Mouse (Mus musculus): Measurements from ENCODE around the gene Gm17720.
"Not testable (repeated sequence)": the region's sequence is repeated elsewhere in the genome, so short reads cannot be mapped to it uniquely, and the experiment has no call there.

Gm17720 gene

GRCm38 (mm10) chr8:110039659-110040058 lies 62.9 kb downstream of the Gm17720 start, which contains the start of gene Chst4:
TSS of gene Chst4 (minus strand) at chr8:110039740.
- no peak for DNase-seq (ENCODE audit: low spot score in 2 of 2)

- DNase-seq (ENCODE audit: low spot score in 2 of 2), result no peak
Observed at GRCm38 (mm10) chr8:110039216-110039615, 63.3 kb downstream of the Gm17720 start.

GRCm38 (mm10) chr8:110036156-110036555 lies 66.4 kb downstream of the Gm17720 start:
- no peak for DNase-seq (ENCODE audit: low spot score in 2 of 2)

GRCm38 (mm10) chr8:110034331-110034730 lies 68.2 kb downstream of the Gm17720 start:
- no peak for DNase-seq (ENCODE audit: low spot score in 2 of 2)

GRCm38 (mm10) chr8:110033771-110034170 lies 68.8 kb downstream of the Gm17720 start:
- not testable (repeated sequence) for DNase-seq (ENCODE audit: low spot score in 2 of 2)
